In the genomic region with DNA sequence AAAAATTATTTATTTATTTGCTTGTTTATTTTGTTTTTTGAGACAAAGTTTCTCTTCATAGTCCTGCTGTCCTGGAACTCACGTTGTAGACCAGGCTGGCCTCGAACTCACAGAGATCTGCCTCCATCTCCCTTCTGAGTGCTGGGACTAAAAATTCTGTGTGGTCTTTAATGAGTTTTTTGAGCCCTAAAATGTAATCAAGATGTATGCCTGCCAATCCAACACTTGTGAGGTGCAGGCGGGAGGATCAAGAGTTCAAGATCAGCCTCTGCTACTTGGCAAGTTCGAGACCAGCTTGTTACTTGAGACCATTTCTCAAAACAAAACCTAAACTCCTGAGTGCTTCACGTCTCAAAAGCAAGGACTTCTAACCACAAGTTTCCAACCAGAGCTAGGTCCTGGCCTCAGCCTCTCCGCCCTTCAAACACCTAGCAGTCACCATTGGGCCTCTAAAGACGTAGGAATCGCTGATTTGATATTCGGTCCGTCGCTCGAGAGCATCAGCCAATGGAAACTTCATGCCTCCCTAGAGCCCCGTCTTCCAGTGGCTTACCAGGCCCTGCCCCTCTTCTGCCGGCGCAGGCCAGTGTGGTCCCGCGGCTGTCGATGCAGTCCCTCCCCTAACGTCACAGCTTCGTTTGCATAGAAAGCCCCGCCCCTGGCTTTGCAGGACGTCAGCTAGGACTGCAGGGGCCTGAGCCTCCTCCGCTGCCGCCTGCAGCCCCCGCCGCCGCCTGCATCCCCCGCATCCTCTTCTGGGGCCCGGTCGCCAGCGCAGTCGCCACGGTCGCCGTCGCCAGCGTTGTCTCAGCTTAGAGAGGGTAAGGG, we compare ENCODE assay signal across 7 mouse cellular contexts. TPM values are rescaled to one million over a fixed set of nuclear protein-coding genes. Genes with fewer than 3 reads are reported as not detected.
A peak's percentile ranks its signal among the peaks of the same experiment; 100 is the strongest.
DNase-seq lines count a peak whose midpoint lies in the region; ATAC-seq lines count a peak whose summit lies in the region.

Gene Rab3a (plus strand): TSS at position 637 of the 828 bp plus-strand sequence.

- H3K36me3 ChIP-seq in intestine, embryonic 16.5 days (ENCODE audit: control insufficient read depth, insufficient read depth, low read length) = peaks cover 4% of the 10 kb centered on the region; the same call in 1 of the 2 replicates
- H3K36me3 ChIP-seq in midbrain, embryonic 11.5 days (ENCODE audit: control insufficient read depth, insufficient read depth, low read length) = no peaks in the 10 kb centered on the region

- H3K9ac ChIP-seq in intestine, embryonic 16.5 days (ENCODE audit: low read depth, low read length) = peak within 1 kb of the TSS; percentile 91
- peak within 1 kb of the TSS; percentile 65 for H3K9ac ChIP-seq in midbrain, embryonic 11.5 days (ENCODE audit: low read length)

- H3K4me1 ChIP-seq in intestine, embryonic 16.5 days (ENCODE audit: control insufficient read depth, insufficient read depth, low read length) = peaks cover 31% of the 10 kb centered on the region
- peaks cover 4% of the 10 kb centered on the region; the same call in 1 of the 2 replicates for H3K4me1 ChIP-seq in midbrain, embryonic 11.5 days (ENCODE audit: control insufficient read depth, insufficient read depth, low read length)

- H3K9me3 ChIP-seq in intestine, embryonic 16.5 days (ENCODE audit: control insufficient read depth, low read length) = no peaks in the 10 kb centered on the region
- no peaks in the 10 kb centered on the region for H3K9me3 ChIP-seq in midbrain, embryonic 11.5 days (ENCODE audit: control insufficient read depth, low read length)

- ATAC-seq in intestine, embryonic 16.5 days = peak; percentile 98
- peak; percentile 98 for ATAC-seq in midbrain, embryonic 11.5 days (ENCODE audit: low FRiP score)

- intact Hi-C loops in left cerebral cortex, postnatal 36 days (cut with DNase I) = loop anchor here (10.0 kb wide), 1 partner anchor 49 kb away; the partner anchor contains the start of gene Iqcn

- peak within 1 kb of the TSS; percentile 98 for H3K4me2 ChIP-seq in intestine, embryonic 16.5 days (ENCODE audit: low read depth, low read length)
- peak within 1 kb of the TSS; percentile 88 for H3K4me2 ChIP-seq in midbrain, embryonic 11.5 days

- H3K4me3 ChIP-seq in intestine, embryonic 16.5 days (ENCODE audit: low read length) = peak within 1 kb of the TSS; percentile 79
- H3K4me3 ChIP-seq in midbrain, embryonic 11.5 days (ENCODE audit: low read depth, low read length) = peak within 1 kb of the TSS; percentile 66

- peak; percentile 98 for DNase-seq in adrenal gland, adult 2 months
- DNase-seq in embryo, embryonic 11.5 days (ENCODE audit: low read depth, low spot score) = peak; percentile 94
- peak; percentile 85 to 93 for DNase-seq in gastrocnemius, postnatal 4 days (ENCODE audit: low spot score in 2 of 2)
- DNase-seq in left cerebral cortex, postnatal 36 days (ENCODE audit: low spot score in 2 of 2) = peak; percentile 94
- DNase-seq in midbrain, embryonic 11.5 days (ENCODE audit: low spot score, missing footprints) = peak; percentile 99
- DNase-seq in skeletal muscle tissue, adult 2 months (ENCODE audit: low read depth, low spot score) = peak; percentile 98

- WGBS in intestine, embryonic 16.5 days = 8% methylated on average over 37 of the region's 37 CpGs
- 8% methylated on average over 37 of the region's 37 CpGs for WGBS in midbrain, embryonic 11.5 days

- H3K27ac ChIP-seq in intestine, embryonic 16.5 days (ENCODE audit: low read length) = peak within 1 kb of the TSS; percentile 87
- H3K27ac ChIP-seq in midbrain, embryonic 11.5 days (ENCODE audit: low read depth, low read length) = no peak within 1 kb of the TSS

- no peaks in the 10 kb centered on the region for H3K27me3 ChIP-seq in intestine, embryonic 16.5 days (replicated peaks; ENCODE audit: control insufficient read depth, insufficient read depth, low read length)
- no peaks in the 10 kb centered on the region for H3K27me3 ChIP-seq in midbrain, embryonic 11.5 days (ENCODE audit: control insufficient read depth, insufficient read depth, low read length)

RNA-seq across cellular contexts. Expression of gene Rab3a, which starts in this region (rescaled TPM):
- total RNA-seq in adrenal gland, adult 2 months (2021) = 10 to 100 TPM; 49.1 to 85.5 TPM
- 141 and 152 TPM in 2 replicates for polyA plus RNA-seq in adrenal gland, adult 2 months (2012; rRNA removed)
- 10 to 100 TPM; 41.0 to 44.4 TPM for total RNA-seq in gastrocnemius, postnatal 4 days (2021)
- 24.9 and 25.6 TPM in 2 replicates for polyA plus RNA-seq in intestine, embryonic 16.5 days (2015; fragmentation: Nextera tagmentation; extraction: Ambion mirVana)
- 100 to 1,000 TPM; 824 to 964 TPM for total RNA-seq in left cerebral cortex, postnatal 36 days (2021)
- polyA plus RNA-seq in midbrain, embryonic 11.5 days (2014; fragmentation: Nextera tagmentation; extraction: Ambion mirVana) = 56.6 and 66.1 TPM in 2 replicates

Comparison
In these comparisons a context has a peak if more than half of its experiments do, and no peak if none do; other contexts are left out.
1. RNA of gene Rab3a (total RNA-seq): 824 to 964 TPM in left cerebral cortex, postnatal 36 days; 49.1 to 85.5 TPM in adrenal gland, adult 2 months and 41.0 to 44.4 TPM in gastrocnemius, postnatal 4 days; every median in the first group is over 4 times any median in the second.
2. Peak in every context shown above with its lines, with median percentiles within 50 percentile points of each other: DNase-seq.